Mouse (Mus musculus) left cerebral cortex, adult 9 months (tissue): Measurements from ENCODE around the gene Ndufv2.
"Not testable (repeated sequence)": the region's sequence is repeated elsewhere in the genome, so short reads cannot be mapped to it uniquely, and the experiment has no call there.

Source experiments
- DNase-seq, 2 experiments: peaks; one replicate each; pipeline ENCODE4 v3.0.0; 2022; ENCODE audit warnings: low spot score in 2 of 2

Ndufv2 gene

DNA sequence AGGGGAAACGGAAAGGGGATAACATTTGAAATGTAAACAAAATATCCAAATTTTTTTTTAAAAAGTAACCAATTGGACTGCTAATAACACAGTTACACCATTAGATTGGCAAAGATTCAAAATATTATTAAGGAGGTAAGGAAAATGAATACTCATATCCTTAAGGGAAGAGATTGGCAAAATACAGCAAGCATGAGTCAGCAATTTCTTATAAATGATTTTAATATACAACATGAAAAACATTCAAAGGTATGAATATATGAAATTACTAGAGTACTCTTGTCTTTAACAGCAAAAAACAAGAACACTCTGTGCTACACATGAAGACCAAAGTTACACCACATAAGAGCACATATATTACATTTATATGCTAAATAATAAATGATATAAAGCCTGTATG, 16.3 kb downstream of the Ndufv2 start:
- no peak for DNase-seq

DNA sequence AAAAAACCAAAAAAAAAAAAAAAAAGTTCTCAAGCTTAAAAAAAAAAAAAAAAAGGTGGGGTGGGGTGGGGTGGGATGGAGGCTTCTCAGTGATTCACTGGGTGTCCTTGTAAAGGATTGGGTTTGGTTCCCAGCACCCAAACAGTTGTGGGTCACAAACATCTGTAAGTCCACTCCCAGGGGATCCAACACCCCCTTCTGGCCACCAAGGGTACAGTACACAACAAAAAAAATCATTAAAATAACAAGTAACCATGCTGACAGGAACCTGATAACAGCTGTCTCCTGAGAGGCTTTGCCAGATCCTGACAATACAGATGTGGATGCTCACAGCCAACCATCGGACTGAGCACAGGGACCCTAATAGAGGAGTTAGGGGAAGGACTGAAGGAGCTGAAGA, 16.9 kb downstream of the Ndufv2 start:
- no peak for DNase-seq

DNA sequence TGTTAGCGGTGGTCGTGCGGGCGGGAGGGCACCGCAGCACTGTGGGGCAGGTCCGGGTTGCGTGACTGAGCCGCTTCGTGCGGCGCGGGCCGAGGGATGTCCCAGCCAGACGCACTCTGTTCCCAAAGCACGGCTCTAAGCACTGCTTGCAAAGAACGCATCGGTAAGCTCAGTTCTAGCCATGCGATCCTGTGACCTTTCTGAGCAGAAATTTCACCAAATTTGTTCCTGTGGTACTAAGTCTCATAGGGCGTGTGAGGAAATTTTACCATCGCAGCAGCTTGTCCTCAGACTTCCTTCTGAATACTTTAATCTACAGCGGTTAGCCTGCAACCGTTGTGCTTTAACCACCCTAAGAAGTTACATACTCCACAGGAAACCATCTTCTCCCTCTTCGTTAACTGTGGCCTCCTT, 23.9 kb downstream of the Ndufv2 start:
- DNase-seq, result no peak

DNA sequence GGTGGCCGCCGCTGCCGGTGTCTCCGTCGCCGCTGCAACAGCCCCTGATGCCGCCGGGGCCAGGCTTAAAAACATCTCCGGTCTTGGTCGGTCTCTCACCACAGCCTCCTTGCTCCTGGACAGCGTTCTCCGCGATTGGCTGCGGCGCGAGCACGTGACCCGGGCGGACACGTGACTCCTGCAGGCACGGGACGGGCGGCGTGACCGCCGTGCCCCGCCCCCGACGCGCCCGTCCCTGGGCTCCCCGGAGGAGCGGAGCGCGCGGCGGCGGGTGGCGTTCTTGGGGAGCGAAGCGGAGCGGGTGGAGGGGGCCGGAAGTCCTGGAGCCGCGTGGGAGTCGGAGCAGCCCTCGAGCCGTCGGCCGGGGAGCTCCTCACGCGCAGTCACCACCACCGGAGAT, 24.4 kb downstream of the Ndufv2 start, which contains the start of gene Ankrd12:
Gene Ankrd12 (minus strand): TSS at position 156 of the 400 bp plus-strand sequence.
- peak; percentile 90 to 95 for DNase-seq

DNA sequence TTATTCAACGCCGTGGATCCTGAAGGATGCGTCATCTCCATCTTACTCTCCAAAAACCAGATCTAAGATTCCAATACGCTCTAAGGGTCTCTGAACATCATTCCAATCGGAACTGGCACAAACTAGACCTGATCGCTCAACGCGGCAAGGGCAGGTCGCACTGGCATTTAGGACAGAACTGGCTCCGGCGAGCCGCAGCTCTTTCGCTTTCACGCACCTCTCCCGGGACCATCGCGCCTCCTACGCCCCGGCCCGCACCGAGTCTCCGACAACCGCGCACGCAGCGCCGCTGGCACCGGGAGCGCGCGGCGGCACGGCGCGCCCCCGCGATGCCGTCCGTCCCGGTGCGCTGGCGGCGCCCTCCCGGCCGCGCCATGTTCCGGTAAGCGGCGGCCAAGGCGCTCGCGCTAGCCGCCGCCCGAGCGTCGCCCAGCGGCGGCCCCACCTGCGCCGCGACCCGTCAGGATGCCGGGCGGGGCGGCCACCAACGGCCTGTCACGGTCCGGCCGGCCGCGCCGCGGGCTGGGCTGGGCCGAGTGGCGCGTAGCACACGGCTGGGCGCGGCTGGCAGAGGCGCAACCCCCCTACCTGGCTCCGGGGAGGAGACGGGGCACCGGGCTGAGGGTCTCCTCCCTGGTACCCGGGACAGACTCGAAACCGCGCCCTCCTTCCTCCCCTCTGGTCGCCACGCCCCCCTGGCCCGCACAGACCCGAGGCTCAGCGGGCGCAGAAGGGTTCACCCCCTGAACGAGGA, 25.0 kb downstream of the Ndufv2 start:
- peak in 1 of 2 experiments; percentile 29 for DNase-seq

DNA sequence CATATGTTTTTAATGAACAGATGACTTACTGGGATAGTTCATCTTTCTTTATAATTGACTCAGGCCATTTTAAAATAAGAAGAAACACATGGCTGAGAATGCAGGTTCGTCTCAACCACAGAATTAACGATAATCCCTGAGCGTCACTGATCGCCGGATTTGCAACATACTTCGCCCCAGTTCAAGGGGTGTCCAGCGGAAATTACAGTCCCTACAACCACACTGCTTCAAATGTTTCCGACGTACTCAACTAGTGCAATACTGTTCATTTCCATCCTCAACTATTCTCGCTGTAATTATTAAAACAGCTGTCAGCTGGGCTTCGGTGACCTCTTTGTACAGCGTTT, 25.6 kb downstream of the Ndufv2 start:
- DNase-seq, result no peak

DNA sequence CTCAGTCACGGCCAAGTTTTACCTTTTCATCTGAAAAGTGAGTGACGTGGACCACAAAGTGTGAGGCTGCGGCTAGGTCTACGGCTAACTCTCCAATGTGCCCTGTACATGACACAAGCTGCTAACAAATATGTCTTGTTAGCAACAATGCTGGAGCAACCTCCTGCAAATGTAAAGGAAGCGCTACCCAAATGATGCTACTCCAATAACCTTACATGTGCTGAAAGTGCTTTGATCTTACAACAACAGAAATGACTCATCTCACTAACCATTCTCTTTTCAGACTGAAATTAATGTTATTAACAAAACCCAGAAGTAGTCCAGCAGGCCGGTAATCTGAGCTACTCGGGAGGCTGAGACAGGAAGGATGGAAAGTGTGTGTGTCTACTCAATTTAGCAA, 27.4 kb downstream of the Ndufv2 start:
- DNase-seq, result no peak

DNA sequence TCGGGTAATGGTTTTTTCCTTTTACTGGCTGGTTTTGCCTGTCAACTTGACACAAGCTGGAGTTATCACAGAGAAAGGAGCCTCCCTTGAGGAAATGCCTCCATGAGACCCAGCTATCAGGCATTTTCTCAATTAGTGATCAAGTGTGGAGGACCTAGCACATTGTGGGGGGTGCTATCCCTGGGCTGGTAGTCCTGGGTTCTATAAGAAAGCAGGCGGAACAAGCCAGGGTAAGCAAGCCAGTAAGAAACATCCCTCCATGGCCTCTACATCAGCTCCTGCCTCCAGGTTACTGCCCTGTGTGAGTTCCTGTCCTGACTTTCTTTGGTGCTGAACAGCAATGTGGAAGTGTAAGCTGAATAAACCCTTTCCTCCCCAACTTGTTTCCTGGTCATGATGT, 32.3 kb downstream of the Ndufv2 start:
- not testable (repeated sequence) for DNase-seq

DNA sequence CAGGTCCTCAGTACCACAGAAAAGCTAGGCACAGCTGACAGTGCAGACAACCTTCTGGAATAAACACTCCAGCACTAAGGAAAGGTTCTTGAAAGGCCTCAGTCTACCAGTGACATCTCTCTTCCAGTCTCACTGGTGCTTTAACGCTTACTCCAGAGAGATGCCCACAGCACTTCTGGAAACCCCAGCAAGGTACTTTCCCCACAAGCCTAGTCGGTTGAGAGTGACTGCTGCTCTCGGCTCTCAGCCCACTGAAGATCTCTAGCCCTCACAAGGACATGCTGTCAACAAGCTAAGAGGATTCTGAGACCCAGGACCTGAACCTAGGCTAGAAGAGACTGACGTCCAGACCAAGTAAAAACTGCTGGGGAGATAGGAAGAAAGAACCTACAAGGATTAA, 36.2 kb downstream of the Ndufv2 start:
- no peak for DNase-seq

DNA sequence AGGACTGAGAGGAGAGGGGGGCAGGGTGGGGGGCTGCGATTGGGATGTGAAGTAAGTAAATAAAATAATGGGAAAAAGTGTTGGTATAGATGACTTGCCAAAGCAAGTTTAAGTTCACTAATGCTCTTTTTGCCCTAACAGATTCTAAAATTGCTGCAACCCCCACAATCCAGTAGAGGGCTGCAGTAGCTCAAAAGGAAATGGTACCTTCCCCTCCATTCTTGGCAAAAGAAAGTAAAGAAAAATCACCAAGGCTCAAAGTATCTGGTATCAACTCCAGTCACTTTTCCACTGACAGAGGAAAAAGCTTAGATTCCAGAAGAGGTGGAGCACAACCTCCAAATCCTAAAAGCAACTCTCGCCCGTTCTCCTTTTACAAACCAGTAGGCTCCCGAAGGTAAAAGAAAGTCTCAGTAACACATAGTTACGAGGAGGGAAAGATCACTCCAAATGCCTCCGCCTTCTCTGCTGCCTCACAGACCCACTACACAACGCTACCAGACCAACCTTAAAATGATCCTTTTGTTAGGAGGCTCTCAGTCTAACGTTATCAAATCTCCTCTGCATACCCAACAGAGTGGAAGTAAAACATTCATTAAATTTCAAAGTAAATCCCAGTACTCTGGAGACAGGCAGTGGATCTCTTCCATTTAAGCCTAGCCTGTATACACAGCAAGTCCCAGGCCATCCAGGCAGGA, 40.0 kb downstream of the Ndufv2 start:
- no peak for DNase-seq

DNA sequence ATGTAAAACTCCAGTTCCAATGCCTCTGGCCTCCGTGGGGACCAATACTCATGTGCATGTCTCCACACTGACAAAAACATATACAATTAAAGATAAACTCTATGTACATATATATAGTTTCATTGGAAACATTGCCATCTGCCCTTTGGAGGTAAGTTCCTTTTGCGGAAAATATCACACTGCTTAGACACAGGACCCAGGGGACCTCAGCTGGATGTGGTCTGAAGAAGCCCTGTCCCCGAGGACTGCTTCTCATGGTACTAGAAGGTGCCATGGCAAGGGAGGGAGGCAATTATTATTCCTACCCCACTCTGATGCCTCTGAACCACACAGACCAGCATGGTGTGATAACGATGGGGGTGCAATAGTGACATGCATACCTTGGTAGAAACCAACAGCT, 43.2 kb downstream of the Ndufv2 start:
- DNase-seq, result no peak

DNA sequence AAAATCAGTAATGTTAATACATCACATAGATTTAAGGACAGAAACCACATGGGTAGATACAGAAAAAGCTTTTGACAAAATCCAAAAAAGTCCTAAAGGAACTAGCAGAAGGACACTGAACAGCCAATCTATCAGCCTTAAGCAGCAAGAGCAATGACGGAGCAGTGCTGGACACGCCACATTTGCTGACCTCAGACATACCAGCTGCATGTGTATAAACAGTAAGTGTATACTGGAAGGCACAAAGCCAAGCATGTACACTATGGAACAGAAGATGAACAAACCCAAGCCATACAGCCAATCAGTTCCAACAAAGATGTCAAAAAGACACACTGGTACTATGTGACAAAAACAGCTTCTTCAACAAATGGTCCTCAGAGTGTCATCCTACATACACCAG, 44.2 kb downstream of the Ndufv2 start:
- DNase-seq, result no peak

DNA sequence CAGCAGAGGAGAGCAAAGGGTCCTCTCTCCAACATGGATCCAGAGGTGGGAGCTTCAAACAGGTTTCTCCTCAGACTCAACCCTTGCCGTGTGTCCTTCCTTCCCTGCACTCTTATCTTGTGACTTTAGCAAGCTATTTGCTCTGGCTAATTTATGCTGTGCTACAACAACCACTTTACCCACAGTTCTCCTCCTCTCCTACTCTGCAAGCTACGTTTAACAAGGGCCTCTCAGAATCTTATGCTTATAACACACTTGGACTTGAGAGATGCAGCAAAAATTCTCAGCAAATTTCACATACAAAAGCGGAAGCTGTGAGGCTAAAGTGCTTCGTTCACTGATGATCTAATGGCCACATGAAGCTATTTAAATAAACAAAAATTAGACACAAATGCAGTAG, 48.0 kb downstream of the Ndufv2 start:
- no peak for DNase-seq

DNA sequence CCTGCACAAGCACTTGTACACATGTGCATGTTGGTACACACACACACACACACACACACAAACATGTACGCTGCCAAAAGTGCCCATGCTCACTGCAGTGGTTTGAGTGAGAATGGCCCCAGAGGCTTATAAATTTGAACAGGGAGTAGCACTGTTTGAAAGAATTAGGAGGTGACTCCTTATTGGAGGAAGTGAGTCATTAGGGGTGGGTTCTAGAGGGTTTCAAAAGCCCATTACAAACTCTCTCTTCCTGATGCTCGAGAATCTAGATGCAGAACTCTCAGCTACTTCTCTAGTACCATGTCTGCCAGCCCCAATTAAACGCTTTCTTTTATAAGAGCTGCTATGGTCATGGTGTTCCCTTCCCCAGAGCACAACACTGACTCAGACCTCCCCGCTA, 52.6 kb downstream of the Ndufv2 start:
- no peak for DNase-seq

DNA sequence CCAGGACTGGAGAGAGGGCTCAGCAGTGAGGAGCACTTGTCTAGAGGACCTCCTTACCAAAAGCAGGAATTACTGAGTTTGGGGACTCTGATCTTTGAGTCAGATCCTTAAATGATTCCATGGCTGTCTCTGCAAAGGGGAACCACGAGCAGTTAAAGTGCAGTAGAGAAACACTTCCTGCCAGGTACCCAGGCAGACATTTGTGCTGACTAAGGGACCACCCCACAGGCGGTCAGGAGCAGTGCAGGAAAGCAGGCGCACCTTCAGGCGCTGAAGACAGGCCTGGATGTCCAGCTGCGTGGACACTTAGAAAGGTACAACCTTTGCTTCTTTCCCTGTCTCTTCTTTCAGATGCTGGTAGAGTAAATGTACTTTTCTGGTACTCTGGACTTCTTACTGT, 53.2 kb downstream of the Ndufv2 start:
- DNase-seq, result no peak

DNA sequence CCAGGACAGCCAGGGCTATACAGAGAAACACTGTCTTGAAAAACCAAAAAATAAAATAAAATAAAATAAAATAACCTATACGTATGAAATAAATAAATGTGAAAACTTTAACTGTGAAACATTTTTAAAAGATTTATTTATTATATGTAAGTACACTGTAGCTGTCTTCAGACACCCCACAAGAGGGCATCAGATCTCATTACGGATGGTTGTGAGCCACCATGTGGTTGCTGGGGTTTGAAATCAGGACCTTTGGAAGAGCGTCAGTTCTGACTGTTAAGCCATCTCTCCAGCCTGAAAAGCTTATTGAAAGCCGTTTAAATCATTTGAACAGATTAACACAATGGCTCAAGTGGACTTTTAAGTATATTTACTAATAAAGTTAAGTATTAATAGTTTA, 57.7 kb downstream of the Ndufv2 start:
- DNase-seq, result not testable (repeated sequence)

DNA sequence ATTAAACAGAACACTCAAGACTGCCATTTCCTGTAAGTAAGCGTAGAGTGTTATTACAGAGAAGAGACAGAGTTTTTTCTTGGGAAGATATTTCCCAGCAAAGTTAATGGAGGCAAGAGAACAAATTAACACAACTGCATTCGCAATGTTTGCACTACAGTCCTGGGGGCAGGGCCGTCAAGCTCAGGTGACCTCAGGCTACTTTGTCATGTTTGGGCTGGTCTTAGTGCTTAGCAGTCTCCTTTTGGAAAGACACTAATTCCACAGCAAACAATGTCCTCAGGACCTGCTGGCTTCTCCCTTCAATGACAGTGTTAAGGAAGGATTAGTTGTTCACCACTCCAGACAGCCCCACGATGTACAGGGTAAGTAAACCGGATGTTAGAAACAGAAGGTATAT, 60.3 kb downstream of the Ndufv2 start:
- no peak for DNase-seq

DNA sequence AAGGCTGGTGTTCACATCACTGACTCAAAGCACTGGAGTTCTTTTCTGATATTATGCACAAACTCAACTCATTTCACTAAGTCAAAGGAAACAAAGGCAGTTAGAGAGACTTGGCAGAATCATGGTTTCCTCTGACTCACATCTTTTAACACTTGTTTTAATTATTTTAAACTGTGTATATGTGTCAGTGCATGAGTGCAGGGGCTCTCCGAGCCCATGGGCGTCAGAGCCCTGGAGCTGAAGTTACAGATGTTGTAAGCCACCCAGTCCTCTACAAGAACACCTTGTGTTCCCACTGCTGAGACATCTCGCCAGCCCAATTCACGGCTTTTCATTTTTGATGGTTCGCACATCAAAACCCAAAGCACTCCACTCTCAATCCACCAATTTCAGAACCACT, 68.1 kb downstream of the Ndufv2 start:
- DNase-seq, result no peak

DNA sequence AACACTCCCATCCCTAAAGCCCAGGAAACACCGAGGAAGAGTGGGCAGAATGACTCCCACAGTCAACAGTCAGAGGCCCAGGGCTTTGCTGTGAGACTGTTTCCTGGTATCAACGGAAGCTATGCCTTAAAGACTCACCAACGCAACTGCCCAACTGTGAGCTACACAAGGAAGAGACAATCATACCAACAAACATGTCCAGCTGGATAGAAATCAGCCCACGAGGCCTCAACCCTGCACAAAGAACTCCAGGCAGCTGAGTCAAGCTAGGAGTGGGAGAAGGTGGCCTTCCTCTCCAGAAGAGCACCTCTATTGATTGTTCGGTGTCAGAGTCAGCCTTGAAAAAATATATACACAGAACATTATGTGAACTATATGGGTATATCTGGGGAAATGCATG, 69.4 kb downstream of the Ndufv2 start:
- DNase-seq, result no peak
